Mouse (Mus musculus) monocyte, adult 5-6 weeks (primary cell): ENCODE results near the gene Cbx4. TPM values are rescaled to one million over a fixed set of nuclear protein-coding genes. Genes with fewer than 3 reads are reported as not detected.

Experiments
- ATAC-seq: fragments of 153-309, 156-312 bp; replicated peaks from 2 replicates; pipeline ENCODE4 v1.8.0; 2017; ENCODE audit warnings: mild to moderate bottlenecking; ENCODE audit not compliant: low TSS enrichment, insufficient number of reproducible peaks, severe bottlenecking, poor library complexity, low FRiP score
- total RNA-seq: library from RNA; stranded (forward); fragments of 200-1000, 200-491, 200-594 nt; gene quantifications from 3 replicates; pipeline ENCODE4 v1.2.3, GENCODE M21; 2017

Cbx4 gene
- total RNA-seq, 1 experiment from 2014 or later = 42.2 TPM

DNA sequence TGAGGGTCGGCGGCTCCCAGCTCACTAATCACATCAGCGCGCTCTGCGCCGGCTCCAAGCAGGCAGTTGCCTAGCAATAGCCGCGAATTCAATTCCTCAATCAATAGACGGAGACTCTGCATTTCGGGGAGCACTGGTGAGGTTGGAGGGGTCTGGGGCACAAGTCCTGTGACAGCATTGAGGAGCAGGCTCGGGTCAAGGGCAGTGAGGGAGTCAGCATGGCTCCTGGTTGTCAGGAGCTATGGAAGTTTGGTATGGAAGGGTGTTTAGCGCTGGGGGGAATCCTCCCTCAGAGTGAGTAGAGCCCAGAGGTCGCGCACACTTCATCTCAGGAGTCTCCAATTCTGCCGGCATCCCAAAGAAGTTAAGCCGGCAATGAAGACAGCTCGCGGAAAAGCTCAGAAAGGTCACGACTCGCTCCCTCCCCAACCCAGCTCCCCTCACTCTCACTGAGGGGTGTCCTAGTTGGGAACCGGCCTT, 50.3 kb downstream of the Cbx4 start:
- ATAC-seq = no peak

- 0 out of 2 replicates have a peak, but pooled peaks have one; percentile 7 for ATAC-seq
These were observed 50.8 kb downstream of the Cbx4 start for GRCm38 (mm10) chr11:119035094-119035685.

- no peak for ATAC-seq
These were observed 51.4 kb downstream of the Cbx4 start for GRCm38 (mm10) chr11:119034635-119035034.

DNA sequence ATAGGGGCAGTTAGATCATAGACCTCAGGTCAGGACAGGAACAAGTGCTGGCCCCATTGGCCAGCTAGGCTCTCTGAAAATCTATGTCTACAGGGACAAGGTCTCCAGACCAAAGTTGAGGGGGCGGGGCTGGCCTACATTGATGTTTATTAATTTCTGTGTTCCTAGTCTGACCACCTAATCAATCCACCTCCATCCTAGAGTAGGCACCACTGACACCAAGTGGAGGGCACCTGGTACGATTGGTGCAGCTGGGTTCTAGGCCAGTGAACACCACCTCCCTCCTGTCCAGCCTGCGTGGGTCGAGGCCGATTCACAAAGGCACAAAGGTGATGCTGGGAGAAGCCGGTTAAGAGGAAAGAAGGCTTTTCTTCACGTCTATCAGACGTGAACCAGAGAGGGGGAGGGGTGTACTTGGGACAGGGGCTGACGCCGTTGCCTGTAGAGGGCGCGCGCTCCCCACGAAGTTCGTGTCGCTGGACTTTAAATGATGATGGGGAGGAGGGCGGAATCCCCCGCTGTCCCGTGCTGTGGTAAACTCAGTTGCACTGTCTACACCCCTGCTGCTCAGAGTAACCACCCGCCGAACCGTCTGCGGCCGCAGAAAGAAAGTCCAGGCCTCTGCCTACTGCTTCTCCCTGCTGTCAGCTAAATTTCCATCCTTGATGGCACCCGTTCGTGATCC, 52.0 kb downstream of the Cbx4 start:
- peak; percentile 83 for ATAC-seq

Other genes starting within 250 kb of the Cbx4 start
- not detected in 3 replicates for gene Rbfox3, start 174.6 kb downstream of the Cbx4 start, total RNA-seq
- gene Enpp7, start 98.0 kb downstream of the Cbx4 start, total RNA-seq = not detected in 3 replicates
- gene Cbx2, start 63.3 kb downstream of the Cbx4 start, total RNA-seq = 0.75 to 2.7 TPM (median 2.2 TPM) in 3 replicates
- gene Cbx8, start 45.3 kb downstream of the Cbx4 start, total RNA-seq = 2.7 to 7.3 TPM (median 4.7 TPM) in 3 replicates
- gene Tbc1d16, start 142.3 kb upstream of the Cbx4 start, total RNA-seq = 0.21 to 0.86 TPM (median 0.49 TPM) in 3 replicates
- gene Ccdc40, start 142.4 kb upstream of the Cbx4 start, total RNA-seq = 0.96 to 2.3 TPM (median 1.8 TPM) in 3 replicates
- gene Gaa, start 181.7 kb upstream of the Cbx4 start, total RNA-seq = 8.7 to 20.4 TPM (median 12.8 TPM) in 3 replicates
- 130 to 164 TPM (median 159 TPM) in 3 replicates for gene Eif4a3, start 213.9 kb upstream of the Cbx4 start, total RNA-seq
- gene Card14, start 221.5 kb upstream of the Cbx4 start, total RNA-seq = 0.19 TPM in 1 of 3 replicates, not detected in the others